9 mouse cellular contexts compared by ENCODE assay signal in genomic region chr17:46455110-46455691, GRCm38 (mm10). TPM values are rescaled to one million over a fixed set of nuclear protein-coding genes. Genes with fewer than 3 reads are reported as not detected.
DNase-seq lines count a peak whose midpoint lies in the region; ATAC-seq lines count a peak whose summit lies in the region.
"Had no signal": no experiment of that assay in that cellular context is flagged by ENCODE, and none has a peak within 500 bp of the region (broad histone marks: within the 10 kb centered on the region; RNA-seq: fewer than 3 reads in every experiment).

No protein-coding gene starts in this region.

- peaks cover 52% of the 10 kb centered on the region for H3K4me1 ChIP-seq in forebrain, embryonic 10.5 days
- peaks cover 22% of the 10 kb centered on the region for H3K4me1 ChIP-seq in intestine, embryonic 16.5 days (ENCODE audit: control insufficient read depth, insufficient read depth, low read length)
- peaks cover 7% of the 10 kb centered on the region for H3K4me1 ChIP-seq in liver, embryonic 16.5 days (ENCODE audit: control insufficient read depth, low read depth, low read length)

- H3K27ac ChIP-seq in forebrain, embryonic 10.5 days: peak overlapping the region; percentile 79
- H3K27ac ChIP-seq in intestine, embryonic 16.5 days (ENCODE audit: low read length): no peak overlapping the region
- no peak overlapping the region for H3K27ac ChIP-seq in liver, embryonic 16.5 days (ENCODE audit: low read length)
- H3K27ac ChIP-seq: macrophage had no signal

- H3K4me2 ChIP-seq in intestine, embryonic 16.5 days (ENCODE audit: low read depth, low read length): peak overlapping the region; percentile 65
- H3K4me2 ChIP-seq in liver, embryonic 16.5 days (ENCODE audit: low read depth, low read length): peak overlapping the region; percentile 39

- peaks cover 7% of the 10 kb centered on the region for H3K36me3 ChIP-seq in forebrain, embryonic 10.5 days (replicated peaks)
- no peaks in the 10 kb centered on the region for H3K36me3 ChIP-seq in intestine, embryonic 16.5 days (ENCODE audit: control insufficient read depth, insufficient read depth, low read length)
- H3K36me3 ChIP-seq in liver, embryonic 16.5 days (ENCODE audit: control insufficient read depth, insufficient read depth): no peaks in the 10 kb centered on the region

- intact Hi-C loops in gastrocnemius, postnatal 36 days (cut with DNase I): loop anchor here (5.0 kb wide), 1 partner anchor 83 kb away; no protein-coding TSS in a partner anchor

- peaks cover 85% of the 10 kb centered on the region for H3K27me3 ChIP-seq in forebrain, embryonic 10.5 days (ENCODE audit: poor library complexity, severe bottlenecking)
- H3K27me3 ChIP-seq in intestine, embryonic 16.5 days (replicated peaks; ENCODE audit: control insufficient read depth, insufficient read depth, low read length): peaks cover 57% of the 10 kb centered on the region
- peaks cover 66% of the 10 kb centered on the region for H3K27me3 ChIP-seq in liver, embryonic 16.5 days (ENCODE audit: control insufficient read depth, insufficient read depth, low read depth, low read length)

- peak overlapping the region; percentile 61 for H3K4me3 ChIP-seq in forebrain, embryonic 10.5 days
- H3K4me3 ChIP-seq in intestine, embryonic 16.5 days (ENCODE audit: low read length): peak overlapping the region; percentile 40
- H3K4me3 ChIP-seq in liver, embryonic 16.5 days (ENCODE audit: low read depth, low read length): peak overlapping the region; percentile 2

- ATAC-seq in intestine, embryonic 16.5 days: peak; percentile 37
- ATAC-seq in liver, embryonic 16.5 days (ENCODE audit: low read depth): peak; percentile 9; the same call in 1 of the 2 replicates

- DNase-seq in ovary, postnatal 36 days (ENCODE audit: low spot score): peak; percentile 37
- no peak for DNase-seq in ovary, postnatal 10 days (ENCODE audit: low spot score)
- DNase-seq in forebrain, embryonic 10.5 days (ENCODE audit: extremely low spot score, low spot score): peak; percentile 52
- peak; percentile 63 for DNase-seq in retina, postnatal 1 day
- DNase-seq in gastrocnemius, postnatal 36 days: no peak
- DNase-seq in spleen, postnatal 14 days (ENCODE audit: low spot score in 2 of 2): no peak

- WGBS in forebrain, embryonic 10.5 days: 1% methylated on average over 33 of the region's 33 CpGs
- WGBS in intestine, embryonic 16.5 days: under 1% methylated on average over 31 of the region's 33 CpGs
- under 1% methylated on average over 33 of the region's 33 CpGs for WGBS in liver, embryonic 16.5 days (ENCODE audit: insufficient replicate concordance)

- no peaks in the 10 kb centered on the region for H3K9me3 ChIP-seq in forebrain, embryonic 10.5 days
- no peaks in the 10 kb centered on the region; the same call in 1 of the 2 replicates for H3K9me3 ChIP-seq in intestine, embryonic 16.5 days (ENCODE audit: control insufficient read depth, low read length)
- no peaks in the 10 kb centered on the region for H3K9me3 ChIP-seq in liver, embryonic 16.5 days (replicated peaks; ENCODE audit: control insufficient read depth, low read length)

- peak overlapping the region; percentile 52 for H3K9ac ChIP-seq in intestine, embryonic 16.5 days (ENCODE audit: low read depth, low read length)
- no peak overlapping the region for H3K9ac ChIP-seq in liver, embryonic 16.5 days (ENCODE audit: low read depth, low read length)

RNA-seq across cellular contexts. Expression of gene Slc22a7, which starts 16.9 kb away (rescaled TPM):
- not detected in 2 replicates for polyA plus RNA-seq in forebrain, embryonic 10.5 days (2016; fragmentation: Nextera tagmentation; extraction: Ambion mirVana)
- not detected in 2 replicates for polyA plus RNA-seq in intestine, embryonic 16.5 days (2015; fragmentation: Nextera tagmentation; extraction: Ambion mirVana)
- 0.06 TPM in 1 of 2 replicates, not detected in the other for polyA plus RNA-seq in liver, embryonic 16.5 days (2015; fragmentation: Nextera tagmentation; extraction: Ambion mirVana)
- not detected for total RNA-seq in gastrocnemius, postnatal 36 days (2021)
- polyA plus RNA-seq: macrophage had no signal

RNA-seq across cellular contexts. Expression of gene Crip3, which starts 26.5 kb away (rescaled TPM):
- polyA plus RNA-seq in forebrain, embryonic 10.5 days (2016; fragmentation: Nextera tagmentation; extraction: Ambion mirVana): 0.76 TPM in 1 of 2 replicates, not detected in the other
- 0.16 and 0.35 TPM in 2 replicates for polyA plus RNA-seq in intestine, embryonic 16.5 days (2015; fragmentation: Nextera tagmentation; extraction: Ambion mirVana)
- not detected in 2 replicates for polyA plus RNA-seq in liver, embryonic 16.5 days (2015; fragmentation: Nextera tagmentation; extraction: Ambion mirVana)
- under 1 TPM; 0.38 to 0.39 TPM for total RNA-seq in gastrocnemius, postnatal 36 days (2021)
- polyA plus RNA-seq: macrophage had no signal

RNA-seq across cellular contexts. Expression of gene Ttbk1, which starts 32.3 kb away (rescaled TPM):
- 0.71 and 1.1 TPM in 2 replicates for polyA plus RNA-seq in forebrain, embryonic 10.5 days (2016; fragmentation: Nextera tagmentation; extraction: Ambion mirVana)
- 0.15 and 0.16 TPM in 2 replicates for polyA plus RNA-seq in intestine, embryonic 16.5 days (2015; fragmentation: Nextera tagmentation; extraction: Ambion mirVana)
- not detected in 2 replicates for polyA plus RNA-seq in liver, embryonic 16.5 days (2015; fragmentation: Nextera tagmentation; extraction: Ambion mirVana)
- total RNA-seq in gastrocnemius, postnatal 36 days (2021): under 1 TPM; 0.36 to 0.39 TPM
- polyA plus RNA-seq: macrophage had no signal

RNA-seq across cellular contexts. Expression of gene Dnph1, which starts 41.3 kb away (rescaled TPM):
- polyA plus RNA-seq in forebrain, embryonic 10.5 days (2016; fragmentation: Nextera tagmentation; extraction: Ambion mirVana): 107 TPM in 2 replicates
- 40.4 and 45.1 TPM in 2 replicates for polyA plus RNA-seq in intestine, embryonic 16.5 days (2015; fragmentation: Nextera tagmentation; extraction: Ambion mirVana)
- 12.7 and 15.6 TPM in 2 replicates for polyA plus RNA-seq in liver, embryonic 16.5 days (2015; fragmentation: Nextera tagmentation; extraction: Ambion mirVana)
- 1 to 10 TPM; 4.9 to 6.7 TPM for total RNA-seq in gastrocnemius, postnatal 36 days (2021)

Comparison
In these comparisons a context has a peak if more than half of its experiments do, and no peak if none do; other contexts are left out.
1. DNase-seq: peak in ovary, postnatal 36 days (single experiment), forebrain, embryonic 10.5 days (single experiment) and retina, postnatal 1 day (single experiment); none in ovary, postnatal 10 days (single experiment), gastrocnemius, postnatal 36 days (0 of 2) and spleen, postnatal 14 days (0 of 2).
2. H3K4me3 ChIP-seq: peak in every context shown above with its lines; median percentile 61 in forebrain, embryonic 10.5 days; 40 in intestine, embryonic 16.5 days; 2 in liver, embryonic 16.5 days.